Mouse (Mus musculus): Measurements from ENCODE around the gene St3gal3.

GRCm38 (mm10) chr4:117906196-117906595 lies 228.5 kb downstream of the St3gal3 start:
- TF ChIP-seq CTCF (IDR thresholded peaks at IDR 0.05; ENCODE audit: extremely low read depth, insufficient read length, insufficient replicate concordance, low read depth, low read length) (no peak), POLR2A (IDR thresholded peaks at IDR 0.05; ENCODE audit: low read depth, low read length) (no peak)
